Mouse (Mus musculus) large intestine, adult 2 months (tissue): Measurements from ENCODE around the gene Nup133. TPM values are rescaled to one million over a fixed set of nuclear protein-coding genes. Genes with fewer than 3 reads are reported as not detected.
A peak's percentile ranks its signal among the peaks of the same experiment; 100 is the strongest.
"Not testable (repeated sequence)": the region's sequence is repeated elsewhere in the genome, so short reads cannot be mapped to it uniquely, and the experiment has no call there.

Experiments
- DNase-seq: peaks from one replicate; pipeline ENCODE4 v3.0.0-alpha.2; 2012; ENCODE audit warnings: low read depth, low spot score
- WGBS: fragments of 180-500 bp; shearing (Covaris S2); methylation state at CpG from one replicate; pipeline ENCODE4 v1.1.7; 2018; 5-methylcytosine and 5-hydroxymethylcytosine counted together
- polyA plus RNA-seq: library from polyadenylated mRNA; depleted of rRNA; stranded (reverse); fragments of >200 nt; gene quantifications from 2 replicates; pipeline ENCODE4 v1.2.3, GENCODE M21; 2012; rRNA removed

Nup133 gene
- polyA plus RNA-seq = 12.5 and 14.4 TPM in 2 replicates

- peak; percentile 95 for DNase-seq
- under 1% methylated on average over 77 of the region's 77 CpGs for WGBS
Observed at GRCm38 (mm10) chr8:123948942-123949685, at the start of gene Nup133. TSS of gene Nup133 (minus strand) at chr8:123949265.

DNA sequence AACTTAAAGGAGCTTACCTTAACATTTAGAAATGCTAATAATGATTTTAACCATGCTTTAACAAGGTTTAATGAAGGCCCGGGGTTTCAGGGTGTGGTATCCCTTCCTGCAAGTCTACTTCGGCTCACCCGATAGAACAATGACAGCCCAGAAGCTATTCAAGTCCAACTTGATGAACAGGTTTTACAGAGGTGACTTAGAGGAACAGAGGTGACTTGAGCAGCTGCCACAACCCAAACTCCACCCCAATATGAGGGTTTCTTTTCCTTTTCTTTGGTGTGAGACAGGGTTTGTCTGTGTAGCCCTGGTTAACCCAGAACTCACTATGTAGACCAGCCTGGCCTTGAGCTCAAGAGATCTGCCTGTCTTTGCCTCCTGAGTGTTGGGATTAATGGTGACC lies 44.9 kb upstream of the Nup133 start:
- peak; percentile 93 for DNase-seq
- WGBS = 46% methylated on average over 3 of the region's 3 CpGs

DNA sequence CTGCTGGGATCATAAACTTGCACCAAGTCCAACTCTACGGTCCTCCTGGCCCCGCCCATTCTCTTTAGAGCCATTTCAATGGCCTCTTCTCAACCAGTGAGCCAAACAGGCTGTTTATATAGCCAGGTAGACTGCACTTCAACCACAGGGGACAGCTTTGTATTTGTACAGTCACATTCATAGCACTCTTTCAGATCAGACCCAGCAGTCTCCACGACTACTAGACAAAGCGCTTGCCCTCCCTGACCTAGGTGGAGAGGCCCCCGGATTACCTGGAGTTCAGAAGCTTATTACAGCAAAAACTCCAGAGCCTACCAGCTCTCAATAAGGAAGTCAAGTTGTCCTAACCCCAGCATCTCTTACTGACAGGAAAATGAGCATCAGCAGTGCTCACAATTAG lies 44.5 kb upstream of the Nup133 start:
- 40% methylated on average over 5 of the region's 5 CpGs for WGBS
- DNase-seq = no peak

- no peak for DNase-seq
- 84% methylated on average over 8 of the region's 8 CpGs for WGBS
Observed at GRCm38 (mm10) chr8:123992587-123992986, 43.5 kb upstream of the Nup133 start.

DNA sequence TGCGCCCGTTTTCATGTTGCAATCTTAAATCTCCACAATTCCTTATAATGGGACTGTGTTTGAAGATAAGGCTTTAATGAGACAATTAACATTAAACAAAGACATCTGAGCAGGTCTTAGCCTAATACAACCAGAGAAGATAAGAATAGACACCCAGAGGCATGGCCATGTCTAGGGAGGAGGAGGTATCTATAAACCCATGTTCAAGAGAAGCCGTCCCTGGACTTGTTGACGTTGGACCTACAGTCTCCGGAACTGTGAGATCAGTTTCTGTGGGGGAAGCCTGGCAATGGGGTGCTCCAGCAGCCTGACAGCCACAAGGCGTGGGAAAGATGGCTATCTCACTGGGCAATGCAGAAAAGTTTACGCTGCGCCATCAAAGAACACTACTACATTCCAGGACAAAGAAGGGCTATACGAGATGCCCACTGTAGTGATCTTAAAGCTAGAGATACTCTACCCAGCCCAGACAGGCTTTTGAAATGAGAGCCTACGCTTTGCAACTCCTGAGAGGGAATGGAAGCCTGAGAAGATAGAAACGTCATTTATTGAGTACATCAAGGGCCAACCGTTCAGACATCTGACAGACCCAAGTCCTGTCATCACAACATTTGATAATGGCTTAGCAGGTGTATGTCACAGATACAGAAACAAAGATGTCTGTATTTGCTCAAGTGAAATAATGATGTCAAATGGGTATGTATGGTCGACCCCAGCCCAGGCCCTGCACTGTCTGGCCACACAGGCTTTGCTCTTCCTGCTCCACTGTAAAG lies 41.4 kb upstream of the Nup133 start:
- DNase-seq = no peak
- WGBS = 81% methylated on average over 13 of the region's 13 CpGs

DNA sequence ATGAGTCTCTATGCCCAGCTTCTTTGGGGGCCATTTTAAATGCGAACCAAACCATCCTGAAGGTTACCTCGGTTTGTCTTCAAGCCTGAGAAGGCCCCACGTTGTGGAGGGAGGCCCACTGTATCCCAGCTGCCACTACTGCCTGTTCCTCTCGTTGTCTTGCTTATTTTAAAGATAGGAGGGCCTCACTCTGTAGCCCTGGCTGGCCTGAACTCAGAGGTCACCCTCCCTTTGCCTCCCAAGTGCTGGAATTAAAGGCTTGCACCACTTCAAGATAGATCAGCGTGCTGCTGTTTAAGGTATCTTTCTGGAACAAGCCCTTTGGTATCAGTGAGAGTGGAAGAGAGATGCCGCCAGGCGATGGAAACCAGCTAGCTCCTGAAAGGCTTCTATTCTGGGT lies 40.1 kb upstream of the Nup133 start:
- 45% methylated on average over 7 of the region's 7 CpGs for WGBS
- DNase-seq = no peak

- DNase-seq = peak; percentile 44
- WGBS = 29% methylated on average over 6 of the region's 6 CpGs
Observed at GRCm38 (mm10) chr8:123988605-123989038, 39.6 kb upstream of the Nup133 start.

- peak; percentile 52 for DNase-seq
- under 1% methylated on average over 51 of the region's 56 CpGs for WGBS
Observed at GRCm38 (mm10) chr8:123982826-123983400, 33.8 kb upstream of the Nup133 start, which contains the start of gene Abcb10. TSS of gene Abcb10 (minus strand) at chr8:123983122.

GRCm38 (mm10) chr8:123982291-123982793 lies 33.3 kb upstream of the Nup133 start:
- no peak for DNase-seq
- under 1% methylated on average over 48 of the region's 48 CpGs for WGBS

DNA sequence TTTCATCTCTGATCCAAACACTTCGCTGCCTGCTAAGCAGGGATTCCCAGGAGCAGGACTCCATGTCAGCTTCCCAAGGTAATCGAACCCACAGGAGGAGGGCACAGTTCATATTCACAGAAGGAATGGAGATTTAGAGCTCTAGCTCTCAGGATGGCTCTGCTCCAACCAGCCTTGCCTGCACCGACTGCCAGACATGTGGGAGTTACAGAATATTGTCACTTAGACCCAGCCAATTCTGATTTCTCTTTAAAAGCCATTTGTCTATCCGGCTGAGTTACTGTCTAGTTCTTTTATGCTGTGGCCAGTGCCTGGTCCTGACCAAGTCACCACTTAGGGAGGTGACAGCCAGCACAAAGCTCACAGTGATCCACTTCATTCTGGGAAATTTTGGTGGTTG lies 32.6 kb upstream of the Nup133 start:
- no peak for DNase-seq
- 42% methylated on average over 4 of the region's 4 CpGs for WGBS

DNA sequence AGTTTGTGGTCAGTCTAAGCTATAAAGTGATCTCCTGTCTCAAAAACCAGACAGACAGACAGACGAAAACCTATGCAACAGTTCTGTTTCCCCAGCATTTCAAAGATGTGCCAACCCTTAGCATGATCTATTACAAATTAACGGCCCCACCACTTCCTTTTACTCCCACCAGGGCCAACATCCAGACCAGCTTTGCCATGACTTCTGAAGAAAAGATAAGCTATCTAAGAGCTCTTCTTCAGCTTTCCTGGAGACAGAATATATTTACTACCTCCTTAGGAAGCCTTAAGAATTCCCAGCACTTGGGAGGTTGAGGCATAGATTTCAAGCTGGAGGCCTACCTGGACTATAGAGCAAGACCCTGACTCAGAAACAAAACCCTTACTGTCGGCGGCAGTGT lies 31.2 kb upstream of the Nup133 start:
- no peak for DNase-seq
- WGBS = 79% methylated on average over 4 of the region's 4 CpGs

DNA sequence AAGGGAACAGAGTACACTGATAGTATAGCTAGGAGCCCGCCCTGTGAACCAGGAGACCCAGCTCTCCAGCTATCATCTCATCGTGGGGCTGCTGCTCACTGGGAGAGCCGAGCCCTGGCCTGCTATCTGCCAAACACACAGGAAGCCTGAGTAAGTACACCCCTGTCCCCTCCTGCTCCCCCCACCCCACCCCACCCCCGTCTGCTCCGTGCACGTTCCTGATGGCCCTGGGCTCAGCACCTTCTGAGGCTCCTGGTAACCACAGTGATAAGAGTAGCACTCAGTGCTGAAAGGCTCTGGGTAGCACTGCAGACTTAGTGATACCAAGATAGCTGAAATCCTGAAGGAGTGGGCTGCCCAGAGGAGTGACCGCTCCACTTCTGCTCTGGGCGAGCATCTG lies 29.9 kb upstream of the Nup133 start:
- 73% methylated on average over 8 of the region's 8 CpGs for WGBS
- no peak for DNase-seq

DNA sequence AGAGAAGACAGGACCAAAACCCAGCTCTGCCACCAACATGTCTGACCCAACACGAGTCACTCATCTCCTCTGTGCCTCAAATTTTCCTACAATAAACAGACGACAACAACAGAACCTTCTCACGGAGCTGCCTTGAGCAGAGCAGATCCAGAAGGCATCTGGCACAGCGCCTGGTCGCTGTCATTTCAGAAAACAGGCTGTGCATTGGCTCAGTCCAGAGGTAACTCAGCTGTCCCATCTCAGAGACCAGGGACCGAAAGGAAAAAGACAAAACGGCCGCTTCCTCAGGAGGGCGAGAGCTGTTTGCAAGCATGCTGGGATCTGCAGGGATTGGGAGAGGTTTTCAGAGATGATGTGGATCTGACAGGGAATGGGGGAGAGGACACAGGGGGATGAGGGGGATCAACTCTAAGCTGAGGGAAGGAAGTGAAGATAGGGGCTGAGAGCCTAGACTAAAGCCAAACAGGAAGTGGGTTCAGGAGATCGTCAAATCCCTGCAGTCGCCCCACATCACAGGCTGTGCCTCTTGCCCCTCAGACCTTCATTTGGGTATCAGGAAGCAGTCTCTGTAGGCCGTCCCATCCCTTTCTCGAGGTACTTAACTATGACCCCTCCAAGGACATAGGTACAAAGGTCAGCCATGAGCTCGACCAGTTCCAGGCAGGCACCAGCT lies 29.2 kb upstream of the Nup133 start:
- DNase-seq = no peak
- 66% methylated on average over 14 of the region's 14 CpGs for WGBS

GRCm38 (mm10) chr8:123977499-123977898 lies 28.4 kb upstream of the Nup133 start:
- 75% methylated on average over 4 of the region's 4 CpGs for WGBS
- DNase-seq = no peak

GRCm38 (mm10) chr8:123973495-123973894 lies 24.4 kb upstream of the Nup133 start:
- 46% methylated on average over 1 of the region's 1 CpGs for WGBS
- DNase-seq = no peak

GRCm38 (mm10) chr8:123966896-123967295 lies 17.8 kb upstream of the Nup133 start:
- DNase-seq = no peak
- 67% methylated on average over 2 of the region's 2 CpGs for WGBS

GRCm38 (mm10) chr8:123961371-123961770 lies 12.3 kb upstream of the Nup133 start:
- WGBS = 79% methylated on average over 1 of the region's 1 CpGs

GRCm38 (mm10) chr8:123960556-123960955 lies 11.5 kb upstream of the Nup133 start:
- not testable (repeated sequence) for DNase-seq
- 46% methylated on average over 5 of the region's 5 CpGs for WGBS

More at GRCm38 (mm10) chr8:123961371-123961770, 12.3 kb upstream of the Nup133 start:
- DNase-seq = no peak

DNA sequence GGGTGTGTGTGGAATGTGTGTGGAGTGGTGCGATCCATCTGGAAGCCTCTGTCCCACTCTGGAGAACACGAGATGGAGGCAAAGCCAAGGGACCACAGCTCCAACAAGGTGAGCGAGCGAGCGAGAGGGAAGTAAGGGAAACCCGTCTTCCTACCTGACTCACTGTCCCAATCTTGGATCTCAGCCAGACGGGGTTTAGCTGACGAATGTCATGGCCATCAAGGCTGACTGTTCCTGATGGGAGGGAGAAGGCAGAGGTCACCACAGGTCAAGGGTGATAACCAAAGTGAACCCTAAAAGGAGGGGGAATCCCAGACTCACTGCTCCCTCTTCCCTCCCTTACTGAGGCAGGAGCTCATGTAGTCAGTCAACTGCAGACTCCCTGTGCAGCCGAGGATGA lies 11.0 kb upstream of the Nup133 start:
- DNase-seq = no peak
- WGBS = 84% methylated on average over 9 of the region's 9 CpGs

- WGBS = 90% methylated on average over 6 of the region's 6 CpGs
Observed at GRCm38 (mm10) chr8:123959473-123959872, 10.4 kb upstream of the Nup133 start.

More at GRCm38 (mm10) chr8:123959473-123959872, 10.4 kb upstream of the Nup133 start:
- no peak for DNase-seq
